Mouse (Mus musculus) C2C12 (cell line): ENCODE measurements around the gene Celsr3.

ENCODE experiments used
- CEBPB ChIP-seq: IDR thresholded peaks from one replicate; pipeline ENCODE4 v1.6.1; 2011; ENCODE audit warnings: low read depth, mild to moderate bottlenecking, control low read depth, moderate library complexity
- CTCF ChIP-seq: IDR thresholded peaks from one replicate; pipeline ENCODE4 v1.5.1; 2011; ENCODE audit not compliant: control insufficient read depth, insufficient read depth, insufficient read length
- FOSL1 ChIP-seq: IDR thresholded peaks from one replicate; pipeline ENCODE4 v1.8.0; 2011; ENCODE audit warnings: mild to moderate bottlenecking, low read length; ENCODE audit not compliant: poor library complexity, insufficient read depth, severe bottlenecking
- MAX ChIP-seq: IDR thresholded peaks from one replicate; pipeline ENCODE4 v1.6.1; 2011; ENCODE audit warnings: mild to moderate bottlenecking, control low read depth
- MYOD1 ChIP-seq: IDR thresholded peaks from one replicate; pipeline ENCODE4 v1.6.1; 2011; ENCODE audit warnings: low read depth; ENCODE audit not compliant: control insufficient read depth, insufficient read length
- USF1 ChIP-seq: IDR thresholded peaks from one replicate; pipeline ENCODE4 v1.6.1; 2011; ENCODE audit warnings: low read depth, mild to moderate bottlenecking, control low read depth, moderate library complexity

DNA sequence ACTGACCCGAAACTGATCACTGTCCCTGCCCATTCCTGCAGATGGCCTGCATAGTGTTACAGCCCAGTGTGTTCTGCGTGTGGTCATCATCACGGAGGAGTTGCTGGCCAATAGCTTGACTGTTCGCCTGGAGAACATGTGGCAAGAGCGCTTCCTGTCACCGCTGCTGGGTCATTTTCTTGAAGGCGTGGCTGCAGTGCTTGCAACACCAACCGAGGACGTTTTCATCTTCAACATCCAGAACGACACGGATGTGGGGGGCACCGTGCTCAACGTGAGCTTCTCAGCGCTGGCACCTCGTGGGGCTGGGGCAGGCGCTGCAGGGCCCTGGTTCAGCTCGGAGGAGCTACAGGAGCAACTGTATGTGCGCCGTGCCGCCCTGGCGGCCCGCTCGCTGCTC lies 5.5 kb downstream of the Celsr3 start:
- TF ChIP-seq USF1 (no peak), CTCF (no peak), CEBPB (no peak), FOSL1 (no peak), MAX (no peak), MYOD1 (no peak)
